Mouse (Mus musculus): ENCODE results near the gene Arl14. TPM values are rescaled to one million over a fixed set of nuclear protein-coding genes. Genes with fewer than 3 reads are reported as not detected.
A peak's percentile ranks its signal among the peaks of the same experiment; 100 is the strongest.
"Not testable (repeated sequence)": the region's sequence is repeated elsewhere in the genome, so short reads cannot be mapped to it uniquely, and the experiment has no call there.

The Arl14 gene
- polyA plus RNA-seq, 1 experiment from 2014 or later, result not detected

GRCm38 (mm10) chr3:69263010-69263643 lies 40.9 kb downstream of the Arl14 start:
- in situ Hi-C loops (cut with MboI; ENCODE audit: low pct_unique_long_range_greater_than_20kb), result no loop called here
- POLR2A ChIA-PET, result interaction anchor here (0.6 kb wide), 1 partner anchor 29 kb away, joined by 4 read pairs; no protein-coding TSS in a partner anchor
- CTCF ChIA-PET, result interaction anchor here (2.3 kb wide), 1 partner anchor 219 kb away, joined by 7 read pairs; no protein-coding TSS in a partner anchor
- no peak for ATAC-seq
- TF ChIP-seq CTCF (IDR thresholded peaks at IDR 0.05), result no peak
- no peak for DNase-seq (ENCODE audit: low read depth, low spot score)
- no peaks in the 10 kb centered on the region for H3K27me3 ChIP-seq

- ATAC-seq; DNase-seq (ENCODE audit: low read depth, low spot score); POLR2A ChIA-PET; in situ Hi-C loops (cut with MboI; ENCODE audit: low pct_unique_long_range_greater_than_20kb); H3K27me3 ChIP-seq: not testable (repeated sequence)
- CTCF ChIA-PET, result interaction anchor here (2.3 kb wide), 1 partner anchor 218 kb away, joined by 7 read pairs; no protein-coding TSS in a partner anchor
Measured at GRCm38 (mm10) chr3:69264299-69264698, 42.1 kb downstream of the Arl14 start.

DNA sequence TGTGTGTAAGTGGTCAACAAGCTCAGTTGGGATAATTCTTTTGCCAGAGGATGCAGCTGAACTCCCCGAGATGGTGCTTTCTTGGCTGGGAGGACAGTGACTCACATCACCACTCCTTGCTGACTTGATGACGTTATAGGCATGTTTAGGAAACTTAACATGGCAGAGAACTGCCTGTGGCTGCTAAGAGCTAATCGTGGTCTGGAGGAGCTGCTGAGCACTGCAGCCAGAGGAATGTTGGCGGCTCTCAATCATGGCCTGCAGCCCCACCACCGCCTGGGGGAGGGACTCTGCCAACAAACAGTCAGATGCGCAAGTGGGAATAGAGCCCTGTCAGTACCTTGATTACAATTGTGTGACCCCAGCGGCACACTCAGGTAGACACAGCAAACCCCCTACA lies 49.6 kb downstream of the Arl14 start:
- peak; percentile 48 for DNase-seq (ENCODE audit: low read depth, low spot score)
- CTCF ChIA-PET, result no interaction called here
- peak; percentile 80 for ATAC-seq
- POLR2A ChIA-PET, result interaction anchor here (0.7 kb wide), 1 partner anchor 610 kb away, joined by 3 read pairs; no protein-coding TSS in a partner anchor
- in situ Hi-C loops (cut with MboI; ENCODE audit: low pct_unique_long_range_greater_than_20kb), result no loop called here
- no peak for TF ChIP-seq CTCF (IDR thresholded peaks at IDR 0.05)
- H3K27me3 ChIP-seq, result peaks cover 3% of the 10 kb centered on the region

Other genes starting within 250 kb of the Arl14 start
- 96.4 TPM for gene Ift80, start 217.8 kb upstream of the Arl14 start, polyA plus RNA-seq (2021)
- gene Smc4, start 217.7 kb upstream of the Arl14 start, polyA plus RNA-seq (2021), result 127 TPM
- 54.5 TPM for gene Trim59, start 177.7 kb upstream of the Arl14 start, polyA plus RNA-seq (2021)
- gene Kpna4, start 95.3 kb upstream of the Arl14 start, polyA plus RNA-seq (2021), result 83.1 TPM
- gene Ppm1l, start 94.4 kb downstream of the Arl14 start, polyA plus RNA-seq (2021), result 21.9 TPM